Mouse (Mus musculus) kidney, postnatal 0 days (tissue): Measurements from ENCODE around the gene Map4k1. TPM values are rescaled to one million over a fixed set of nuclear protein-coding genes. Genes with fewer than 3 reads are reported as not detected.

ENCODE experiments used
- ATAC-seq: fragments of 200-750 bp; cut with Nextera tagmentation; replicated peaks from 2 replicates; pipeline ENCODE4 v1.8.0; 2017; ENCODE audit warnings: low read depth, moderate number of reproducible peaks, moderate TSS enrichment, moderate library complexity; ENCODE audit not compliant: low FRiP score
- DNase-seq: peaks from one replicate; pipeline ENCODE4 v3.0.0-alpha.2; 2016; ENCODE audit warnings: low spot score
- H3K27ac ChIP-seq: fragments of 300-500 bp; sonication (generic); 2 replicates; pipeline ENCODE4 v1.5.1; 2014; ENCODE audit warnings: mild to moderate bottlenecking
- H3K27me3 ChIP-seq: fragments of 300-500 bp; sonication (generic); 2 replicates; pipeline ENCODE4 v1.6.1; 2014; ENCODE audit warnings: low read length, mixed read lengths; ENCODE audit not compliant: insufficient read depth
- H3K36me3 ChIP-seq: fragments of 300-500 bp; sonication (generic); 2 replicates; pipeline ENCODE4 v1.6.1; 2014; ENCODE audit warnings: low read length, mixed read lengths; ENCODE audit not compliant: insufficient read depth
- H3K4me1 ChIP-seq: fragments of 300-500 bp; sonication (generic); replicated peaks from 2 replicates; pipeline ENCODE4 v1.6.1; 2014; ENCODE audit warnings: antibody characterized with exemption, low read length, mixed read lengths; ENCODE audit not compliant: insufficient read depth
- H3K4me2 ChIP-seq: fragments of 300-500 bp; sonication (generic); 2 replicates; pipeline ENCODE4 v1.6.1; 2014; ENCODE audit warnings: mild to moderate bottlenecking, low read length, moderate library complexity, mixed read lengths
- H3K4me3 ChIP-seq: fragments of 300-500 bp; sonication (generic); replicated peaks from 2 replicates; pipeline ENCODE4 v1.5.1; 2014; ENCODE audit warnings: low read depth, low read length
- H3K9ac ChIP-seq: fragments of 300-500 bp; sonication (generic); 2 replicates; pipeline ENCODE4 v1.6.1; 2014; ENCODE audit warnings: low read depth, low read length
- H3K9me3 ChIP-seq: fragments of 300-500 bp; sonication (generic); replicated peaks from 2 replicates; pipeline ENCODE4 v1.6.1; 2016; ENCODE audit warnings: low read length, inconsistent platforms, mixed read lengths
- CTCF ChIP-seq: IDR thresholded peaks from 2 replicates; pipeline ENCODE4 v1.5.1; 2016; ENCODE audit warnings: antibody characterized with exemption, low read depth, mild to moderate bottlenecking, moderate library complexity
- WGBS: fragments of 180-500 bp; shearing (Covaris S2); extraction: QIAGEN DNeasy Blood & Tissue Kit; methylation state at CpG from one replicate; pipeline ENCODE4 v1.1.7; 2014; 5-methylcytosine and 5-hydroxymethylcytosine counted together
- polyA plus RNA-seq: library from polyadenylated mRNA; unstranded; fragments of >200 nt; fragmentation: Nextera tagmentation; extraction: Ambion mirVana; gene quantifications from 2 replicates; pipeline ENCODE4 v1.2.1, GENCODE M21; 2015

Gene Map4k1
- polyA plus RNA-seq, 1 experiment from 2014 or later, result 7.6 TPM

GRCm38 (mm10) chr7:28948746-28949145 is 33.1 kb upstream of the Map4k1 start:
- DNase-seq (no peak), ATAC-seq (no peak)
- Histone ChIP-seq H3K4me2 (no peak overlapping the region), H3K36me3 (0 out of 2 replicates have a peak, but pooled peaks cover 2% of the 10 kb centered on the region), H3K27me3 (no peaks in the 10 kb centered on the region), H3K27ac (peak overlapping the region; percentile 92; the same call in 1 of the 2 replicates), H3K9me3 (no peaks in the 10 kb centered on the region), H3K4me1 (peaks cover 83% of the 10 kb centered on the region), H3K4me3 (no peak overlapping the region), H3K9ac (no peak overlapping the region)
- WGBS, result 60% methylated on average over 7 of the region's 7 CpGs
- TF ChIP-seq CTCF, result no peak

GRCm38 (mm10) chr7:28949298-28949697 is 32.6 kb upstream of the Map4k1 start:
- no peak for DNase-seq

DNA sequence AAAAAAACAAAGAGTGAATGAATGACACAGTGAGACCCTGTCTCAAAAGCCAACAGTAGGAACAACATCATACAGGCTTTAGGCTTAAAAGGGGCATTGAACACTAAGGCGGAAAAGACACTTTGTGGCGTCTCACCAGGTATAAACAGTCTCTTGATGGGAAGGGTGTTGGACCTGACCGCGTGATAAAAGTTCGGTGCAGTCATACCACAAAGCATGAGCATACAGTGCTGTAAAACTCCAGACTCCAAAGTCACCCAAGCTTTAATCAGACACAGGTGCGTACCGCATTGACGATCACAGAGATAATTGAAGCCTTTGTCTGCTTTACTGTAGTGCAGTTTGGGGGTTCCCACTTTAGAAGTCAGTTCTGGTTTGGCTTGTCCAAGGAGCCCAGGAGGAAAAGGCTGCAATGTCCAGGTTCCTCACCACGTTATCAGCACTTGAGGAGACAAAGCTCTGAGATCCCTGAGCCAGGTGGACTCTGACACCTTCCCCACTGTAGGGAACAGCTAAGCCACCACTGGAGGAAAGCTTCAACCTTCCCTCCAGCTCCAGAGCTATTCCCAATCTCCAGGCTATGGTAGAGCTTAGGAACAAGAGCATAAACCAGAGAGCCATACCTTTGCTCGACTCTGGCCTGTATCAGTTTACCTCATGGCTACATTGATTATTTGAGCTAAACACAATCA is 31.4 kb upstream of the Map4k1 start:
- no peak for TF ChIP-seq CTCF
- Histone ChIP-seq H3K9me3 (no peaks in the 10 kb centered on the region), H3K27me3 (no peaks in the 10 kb centered on the region), H3K27ac (no peak overlapping the region), H3K4me2 (no peak overlapping the region), H3K4me3 (no peak overlapping the region), H3K9ac (no peak overlapping the region), H3K4me1 (peaks cover 81% of the 10 kb centered on the region), H3K36me3 (0 out of 2 replicates have a peak, but pooled peaks cover 2% of the 10 kb centered on the region)
- DNase-seq (no peak), ATAC-seq (no peak)
- 79% methylated on average over 10 of the region's 10 CpGs for WGBS

More at GRCm38 (mm10) chr7:28949298-28949697, 32.6 kb upstream of the Map4k1 start:
- no peak for TF ChIP-seq CTCF
- H3K4me2 ChIP-seq, result no peak overlapping the region
- peak overlapping the region; percentile 38; the same call in 1 of the 2 replicates for H3K27ac ChIP-seq
- no peaks in the 10 kb centered on the region for H3K9me3 ChIP-seq
- no peak for ATAC-seq
- no peaks in the 10 kb centered on the region for H3K27me3 ChIP-seq
- 57% methylated on average over 2 of the region's 2 CpGs for WGBS
- H3K4me3 ChIP-seq, result no peak overlapping the region
- no peak overlapping the region for H3K9ac ChIP-seq
- H3K36me3 ChIP-seq, result 0 out of 2 replicates have a peak, but pooled peaks cover 2% of the 10 kb centered on the region
- H3K4me1 ChIP-seq, result peaks cover 84% of the 10 kb centered on the region

DNA sequence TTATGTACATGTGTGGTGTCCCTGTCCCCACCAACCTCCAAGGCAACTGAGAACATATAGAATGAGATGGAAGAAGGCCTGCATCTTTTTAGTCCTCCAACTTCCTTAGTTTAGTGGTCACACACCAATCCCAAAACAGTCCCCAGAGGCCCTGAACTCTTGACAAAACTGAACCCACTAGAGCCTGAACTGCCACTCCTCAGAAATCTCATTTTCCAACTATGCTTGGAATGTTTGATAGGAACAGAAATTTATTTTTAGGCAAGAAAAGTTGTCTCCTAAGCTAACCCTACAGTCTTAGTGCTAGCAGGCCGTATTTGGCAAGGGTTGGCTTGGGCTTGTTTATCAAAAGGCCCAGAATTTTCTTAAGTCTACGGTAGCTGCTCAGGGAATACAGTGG is 30.1 kb upstream of the Map4k1 start:
- H3K36me3 ChIP-seq, result 0 out of 2 replicates have a peak, but pooled peaks cover 2% of the 10 kb centered on the region
- no peaks in the 10 kb centered on the region for H3K9me3 ChIP-seq
- H3K4me2 ChIP-seq, result no peak overlapping the region
- H3K27ac ChIP-seq, result peak overlapping the region; percentile 77
- H3K27me3 ChIP-seq, result no peaks in the 10 kb centered on the region
- TF ChIP-seq CTCF, result no peak
- no peak overlapping the region for H3K4me3 ChIP-seq
- no peak overlapping the region for H3K9ac ChIP-seq
- peaks cover 77% of the 10 kb centered on the region for H3K4me1 ChIP-seq
- peak; percentile 63 for DNase-seq
- ATAC-seq, result no peak
- WGBS, result 60% methylated on average over 2 of the region's 2 CpGs

- ATAC-seq, result no peak
- H3K4me2 ChIP-seq, result no peak overlapping the region
- 10% methylated on average over 3 of the region's 3 CpGs for WGBS
- no peak overlapping the region for H3K4me3 ChIP-seq
- TF ChIP-seq CTCF, result no peak
- peak; percentile 55 for DNase-seq
- H3K4me1 ChIP-seq, result peaks cover 73% of the 10 kb centered on the region
- H3K9me3 ChIP-seq, result no peaks in the 10 kb centered on the region
- H3K36me3 ChIP-seq, result 0 out of 2 replicates have a peak, but pooled peaks cover 2% of the 10 kb centered on the region
- 0 out of 2 replicates have a peak overlapping the region, but pooled peaks have one; percentile 35 for H3K9ac ChIP-seq
- no peaks in the 10 kb centered on the region for H3K27me3 ChIP-seq
- H3K27ac ChIP-seq, result peak overlapping the region; percentile 77
Measured at GRCm38 (mm10) chr7:28952786-28953185, 29.1 kb upstream of the Map4k1 start.

- ATAC-seq, result no peak; the same call in 1 of the 2 replicates
- Histone ChIP-seq H3K4me1 (peaks cover 74% of the 10 kb centered on the region), H3K4me2 (no peak overlapping the region), H3K9ac (no peak overlapping the region), H3K9me3 (no peaks in the 10 kb centered on the region), H3K27me3 (no peaks in the 10 kb centered on the region), H3K36me3 (0 out of 2 replicates have a peak, but pooled peaks cover 2% of the 10 kb centered on the region), H3K27ac (peak overlapping the region; percentile 77), H3K4me3 (no peak overlapping the region)
- no peak for TF ChIP-seq CTCF
- WGBS, result 9% methylated on average over 2 of the region's 2 CpGs
- peak; percentile 60 for DNase-seq
Measured at GRCm38 (mm10) chr7:28953476-28954376, 28.1 kb upstream of the Map4k1 start.
